Mouse (Mus musculus) midbrain, embryonic 14.5 days (tissue): ENCODE measurements around the gene Pip5k1a. TPM values are rescaled to one million over a fixed set of nuclear protein-coding genes. Genes with fewer than 3 reads are reported as not detected.
A peak's percentile ranks its signal among the peaks of the same experiment; 100 is the strongest.
"Not testable (repeated sequence)": the region's sequence is repeated elsewhere in the genome, so short reads cannot be mapped to it uniquely, and the experiment has no call there.

Experiments
- ATAC-seq: fragments of 200-750 bp; cut with Nextera tagmentation; 2 replicates; pipeline ENCODE4 v1.8.0; 2017; ENCODE audit warnings: moderate number of reproducible peaks, moderate library complexity; ENCODE audit not compliant: low FRiP score, low TSS enrichment
- DNase-seq: peaks from one replicate; pipeline ENCODE4 v3.0.0-alpha.2; 2015
- H3K27ac ChIP-seq: fragments of 300-500 bp; sonication (generic); replicated peaks from 2 replicates; pipeline ENCODE4 v1.5.1; 2014; ENCODE audit warnings: mild to moderate bottlenecking, low read depth, low read length, moderate library complexity
- H3K27me3 ChIP-seq: fragments of 300-500 bp; sonication (generic); 2 replicates; pipeline ENCODE4 v1.6.1; 2014; ENCODE audit warnings: low read length, control low read depth, mixed read lengths; ENCODE audit not compliant: control insufficient read depth, insufficient read depth
- H3K36me3 ChIP-seq: fragments of 300-500 bp; sonication (generic); 2 replicates; pipeline ENCODE4 v1.6.1; 2014; ENCODE audit warnings: low read length, control low read depth; ENCODE audit not compliant: control insufficient read depth, insufficient read depth
- H3K4me1 ChIP-seq: fragments of 300-500 bp; sonication (generic); 2 replicates; pipeline ENCODE4 v1.6.1; 2014; ENCODE audit warnings: mild to moderate bottlenecking, antibody characterized with exemption, low read length, control low read depth; ENCODE audit not compliant: control insufficient read depth, insufficient read depth
- H3K4me2 ChIP-seq: fragments of 300-500 bp; sonication (generic); 2 replicates; pipeline ENCODE4 v1.6.1; 2014; ENCODE audit warnings: mild to moderate bottlenecking, low read length, moderate library complexity
- H3K4me3 ChIP-seq: fragments of 300-500 bp; sonication (generic); replicated peaks from 2 replicates; pipeline ENCODE4 v1.5.1; 2014; ENCODE audit warnings: low read depth, low read length
- H3K9ac ChIP-seq: fragments of 300-500 bp; sonication (generic); replicated peaks from 2 replicates; pipeline ENCODE4 v1.6.1; 2014; ENCODE audit warnings: mild to moderate bottlenecking, low read length, moderate library complexity
- H3K9me3 ChIP-seq: fragments of 300-500 bp; sonication (generic); 2 replicates; pipeline ENCODE4 v1.6.1; 2016; ENCODE audit warnings: low read length, control low read depth, mixed read lengths; ENCODE audit not compliant: control insufficient read depth
- WGBS: fragments of 180-500 bp; shearing (Covaris S2); extraction: QIAGEN DNeasy Blood & Tissue Kit; methylation state at CpG from one replicate; pipeline ENCODE4 v1.1.7; 2014; 5-methylcytosine and 5-hydroxymethylcytosine counted together
- polyA plus RNA-seq: library from polyadenylated mRNA; unstranded; fragments of >200 nt; fragmentation: Nextera tagmentation; extraction: Ambion mirVana; gene quantifications from 2 replicates; pipeline ENCODE4 v1.2.1, GENCODE M21; 2014

Gene Pip5k1a
- polyA plus RNA-seq, 1 experiment from 2014 or later = 15.0 TPM

- Histone ChIP-seq H3K9me3 (no peaks in the 10 kb centered on the region), H3K4me1 (no peaks in the 10 kb centered on the region), H3K4me2 (no peak overlapping the region), H3K27ac (no peak overlapping the region), H3K36me3 (peaks cover under 1% of the 10 kb centered on the region; the same call in 1 of the 2 replicates), H3K4me3 (no peak overlapping the region), H3K27me3 (no peaks in the 10 kb centered on the region), H3K9ac (no peak overlapping the region)
- DNase-seq (no peak), ATAC-seq (no peak)
- WGBS = 43% methylated on average over 5 of the region's 5 CpGs
These were observed 81.5 kb downstream of the Pip5k1a start for GRCm38 (mm10) chr3:95025202-95025601.

GRCm38 (mm10) chr3:95024551-95024950 lies 82.2 kb downstream of the Pip5k1a start:
- Histone ChIP-seq H3K9me3 (no peaks in the 10 kb centered on the region), H3K9ac (no peak overlapping the region), H3K4me3 (no peak overlapping the region), H3K27ac (no peak overlapping the region), H3K4me1 (no peaks in the 10 kb centered on the region), H3K36me3 (no peaks in the 10 kb centered on the region), H3K4me2 (no peak overlapping the region), H3K27me3 (no peaks in the 10 kb centered on the region)
- DNase-seq (no peak), ATAC-seq (no peak)
- WGBS = 29% methylated on average over 11 of the region's 11 CpGs

- 94% methylated on average over 5 of the region's 5 CpGs for WGBS
- H3K4me3 ChIP-seq, H3K27me3 ChIP-seq, H3K27ac ChIP-seq, H3K36me3 ChIP-seq, ATAC-seq, H3K9ac ChIP-seq, H3K4me1 ChIP-seq, DNase-seq, H3K4me2 ChIP-seq, H3K9me3 ChIP-seq: not testable (repeated sequence)
These were observed 85.8 kb downstream of the Pip5k1a start for GRCm38 (mm10) chr3:95020956-95021355.

GRCm38 (mm10) chr3:95018741-95019140 lies 88.0 kb downstream of the Pip5k1a start:
- H3K4me3 ChIP-seq = no peak overlapping the region
- no peak overlapping the region for H3K9ac ChIP-seq
- H3K4me2 ChIP-seq = no peak overlapping the region
- ATAC-seq (no peak), DNase-seq (no peak)
- WGBS = 93% methylated on average over 2 of the region's 2 CpGs
- no peaks in the 10 kb centered on the region for H3K27me3 ChIP-seq
- peaks cover 7% of the 10 kb centered on the region for H3K4me1 ChIP-seq
- H3K9me3 ChIP-seq = no peaks in the 10 kb centered on the region
- H3K36me3 ChIP-seq = no peaks in the 10 kb centered on the region
- no peak overlapping the region for H3K27ac ChIP-seq

- H3K9ac ChIP-seq = peak overlapping the region; percentile 54
- H3K27ac ChIP-seq = peak overlapping the region; percentile 94
- H3K27me3 ChIP-seq = no peaks in the 10 kb centered on the region
- peaks cover 10% of the 10 kb centered on the region for H3K36me3 ChIP-seq
- no peak for ATAC-seq
- H3K4me3 ChIP-seq = peak overlapping the region; percentile 74
- no peaks in the 10 kb centered on the region for H3K9me3 ChIP-seq
- no peak for DNase-seq
- peak overlapping the region; percentile 77 for H3K4me2 ChIP-seq
- 5% methylated on average over 21 of the region's 21 CpGs for WGBS
- H3K4me1 ChIP-seq = peaks cover 14% of the 10 kb centered on the region
These were observed 90.1 kb downstream of the Pip5k1a start for GRCm38 (mm10) chr3:95016532-95017056.

- peak overlapping the region; percentile 77 for H3K4me2 ChIP-seq
- ATAC-seq (peak; percentile 75), DNase-seq (peak; percentile 93)
- no peaks in the 10 kb centered on the region for H3K9me3 ChIP-seq
- peak overlapping the region; percentile 94 for H3K27ac ChIP-seq
- no peaks in the 10 kb centered on the region for H3K27me3 ChIP-seq
- H3K9ac ChIP-seq = peak overlapping the region; percentile 62
- H3K4me1 ChIP-seq = peaks cover 14% of the 10 kb centered on the region
- H3K36me3 ChIP-seq = peaks cover 16% of the 10 kb centered on the region
- H3K4me3 ChIP-seq = peak overlapping the region; percentile 74
- WGBS = under 1% methylated on average over 40 of the region's 40 CpGs
These were observed 90.7 kb downstream of the Pip5k1a start for GRCm38 (mm10) chr3:95015891-95016531.

- Histone ChIP-seq H3K27ac (peak within 1 kb of the TSS; percentile 94), H3K9me3 (no peaks in the 10 kb centered on the region), H3K4me3 (peak within 1 kb of the TSS; percentile 74), H3K4me2 (peak within 1 kb of the TSS; percentile 97), H3K4me1 (peaks cover 14% of the 10 kb centered on the region), H3K36me3 (peaks cover 22% of the 10 kb centered on the region), H3K27me3 (no peaks in the 10 kb centered on the region), H3K9ac (peak within 1 kb of the TSS; percentile 70)
- peak; percentile 98 for DNase-seq
- peak; percentile 99 for ATAC-seq
- under 1% methylated on average over 37 of the region's 37 CpGs for WGBS
These were observed 91.3 kb downstream of the Pip5k1a start, which contains the start of gene Zfp687 for GRCm38 (mm10) chr3:95015337-95015872. Gene Zfp687 (minus strand): TSS chr3:95015448.

GRCm38 (mm10) chr3:95014428-95015151 lies 92.1 kb downstream of the Pip5k1a start:
- Histone ChIP-seq H3K4me1 (peaks cover 14% of the 10 kb centered on the region), H3K27me3 (no peaks in the 10 kb centered on the region), H3K4me2 (peak overlapping the region; percentile 97), H3K36me3 (peaks cover 30% of the 10 kb centered on the region), H3K9me3 (no peaks in the 10 kb centered on the region), H3K9ac (peak overlapping the region; percentile 70), H3K27ac (peak overlapping the region; percentile 80), H3K4me3 (peak overlapping the region; percentile 74)
- WGBS = under 1% methylated on average over 44 of the region's 44 CpGs
- DNase-seq (peak; percentile 32), ATAC-seq (peak; percentile 24)
